Mouse (Mus musculus): ENCODE data around the gene Fam171a2.

Gene Fam171a2

DNA sequence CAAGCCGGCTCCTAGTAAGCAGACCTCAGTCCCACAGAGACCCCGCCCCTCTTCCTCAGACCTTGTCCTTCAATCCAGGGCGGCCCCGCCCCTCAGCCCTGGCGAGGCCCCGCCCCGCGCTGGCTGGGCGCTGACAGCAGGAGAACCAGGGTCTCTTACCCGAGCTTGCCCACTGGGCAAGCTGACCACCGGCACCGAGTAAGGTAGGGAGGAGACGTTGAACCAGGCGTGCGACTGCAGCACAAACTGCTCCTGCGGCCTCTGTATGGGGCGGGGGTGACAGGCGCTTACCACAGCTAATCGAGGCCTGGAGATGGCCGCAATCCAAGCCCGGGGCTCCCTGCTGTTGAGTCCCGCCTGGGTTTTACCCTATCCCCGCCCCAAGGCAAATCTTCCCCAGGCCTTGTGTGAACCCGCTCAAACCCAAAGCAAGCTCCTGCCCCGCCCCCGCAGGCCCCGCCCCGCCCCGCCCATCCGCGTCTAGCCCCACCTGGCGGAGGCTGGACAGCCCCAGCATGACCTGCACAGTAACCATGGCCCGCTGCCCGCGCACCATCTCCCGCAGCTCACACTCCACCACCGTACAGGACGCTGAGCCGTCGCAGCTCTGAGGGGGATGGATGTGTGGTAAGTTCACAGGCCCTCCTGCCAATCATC lies 8.4 kb upstream of the Fam171a2 start:
- DNase-seq (ENCODE audit: low spot score in 2 of 2), result peak in 1 of 2 experiments; percentile 59

DNA sequence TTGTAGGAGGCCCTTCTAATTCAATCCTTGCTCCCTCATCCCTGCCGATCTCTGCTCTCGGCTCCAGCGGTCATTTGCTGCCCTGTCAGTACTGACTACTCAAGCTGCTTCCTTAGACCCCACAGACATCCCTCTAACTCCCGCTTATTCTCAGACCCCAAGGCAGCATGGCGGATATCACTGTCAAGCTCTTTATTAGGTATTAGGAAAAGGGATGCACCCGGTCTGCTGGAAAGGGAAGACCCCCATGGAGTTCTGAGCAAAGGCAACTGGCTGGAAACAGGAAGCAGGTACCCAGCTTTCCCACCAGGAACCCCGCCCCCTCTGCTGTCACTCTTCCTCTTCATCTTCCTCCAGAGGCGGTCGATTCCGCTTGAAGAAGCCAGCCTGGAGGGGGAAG lies 5.6 kb upstream of the Fam171a2 start:
- no peak for DNase-seq (ENCODE audit: low spot score in 2 of 2)

DNA sequence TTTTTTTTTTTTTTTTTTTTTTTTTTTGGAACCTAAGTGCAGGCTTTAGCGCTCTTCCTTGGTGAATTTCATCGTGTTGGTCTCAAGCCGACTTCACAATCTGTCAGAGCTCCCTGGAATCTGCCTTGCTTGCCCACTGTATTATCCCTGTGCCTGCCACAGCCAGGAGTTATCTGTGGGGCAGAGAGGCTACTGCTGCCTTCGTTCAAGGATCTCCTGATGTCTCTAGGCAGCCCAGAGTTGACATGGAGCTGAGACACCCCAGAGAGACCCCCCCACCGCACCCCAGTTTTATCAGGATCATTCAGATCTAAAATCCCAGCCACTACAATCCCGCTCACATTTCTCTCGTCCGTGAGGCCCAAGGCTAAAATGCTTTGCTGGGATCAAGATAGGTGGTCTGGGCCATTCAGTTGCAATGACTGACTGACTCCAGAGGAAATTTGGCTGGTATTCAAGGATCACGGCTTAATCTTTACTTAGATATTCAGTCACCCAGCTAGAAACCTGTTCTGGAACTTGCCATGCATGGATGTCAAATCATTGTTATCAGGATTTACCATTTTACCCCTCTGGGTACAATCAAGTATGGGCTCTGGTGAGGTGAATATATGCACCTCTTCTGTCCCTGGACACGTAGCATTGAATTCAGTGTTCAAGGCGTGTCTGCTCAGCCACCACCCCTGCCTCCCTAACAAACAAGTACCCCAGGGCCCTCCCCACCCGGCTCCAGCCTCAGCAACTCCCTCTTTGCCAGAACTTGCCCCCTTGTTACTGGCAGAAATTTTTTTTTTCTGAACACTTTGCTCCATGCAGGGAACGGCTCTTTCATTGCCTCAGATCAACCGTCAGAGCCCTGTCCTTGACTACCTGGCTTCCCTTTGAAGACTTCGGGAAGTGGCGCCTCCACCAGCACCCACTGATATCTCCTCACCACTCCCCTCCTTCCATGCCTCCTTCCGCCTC lies 1.8 kb upstream of the Fam171a2 start:
- no peak for DNase-seq (ENCODE audit: low spot score in 2 of 2)

DNA sequence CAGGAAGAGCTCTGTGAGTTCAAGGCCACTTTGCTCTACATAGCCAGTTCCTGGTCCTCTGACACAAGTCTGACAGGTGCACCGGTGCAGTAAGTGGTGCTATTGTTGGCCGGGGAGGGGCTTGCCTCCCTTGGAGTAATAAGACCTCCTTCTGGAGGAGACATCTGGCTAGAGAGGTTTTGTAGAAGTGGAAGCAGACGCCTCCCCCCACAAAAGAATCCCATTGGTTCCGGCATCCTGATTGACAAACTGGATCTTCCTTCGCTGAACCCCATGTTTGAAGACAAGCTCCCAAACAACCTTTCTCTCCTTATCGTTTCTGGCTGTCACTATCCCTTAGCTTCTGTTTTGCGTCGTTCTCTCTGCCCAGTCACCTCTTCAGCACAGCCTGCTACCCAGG lies 845 bp upstream of the Fam171a2 start:
- no peak for DNase-seq (ENCODE audit: low spot score in 2 of 2)

DNA sequence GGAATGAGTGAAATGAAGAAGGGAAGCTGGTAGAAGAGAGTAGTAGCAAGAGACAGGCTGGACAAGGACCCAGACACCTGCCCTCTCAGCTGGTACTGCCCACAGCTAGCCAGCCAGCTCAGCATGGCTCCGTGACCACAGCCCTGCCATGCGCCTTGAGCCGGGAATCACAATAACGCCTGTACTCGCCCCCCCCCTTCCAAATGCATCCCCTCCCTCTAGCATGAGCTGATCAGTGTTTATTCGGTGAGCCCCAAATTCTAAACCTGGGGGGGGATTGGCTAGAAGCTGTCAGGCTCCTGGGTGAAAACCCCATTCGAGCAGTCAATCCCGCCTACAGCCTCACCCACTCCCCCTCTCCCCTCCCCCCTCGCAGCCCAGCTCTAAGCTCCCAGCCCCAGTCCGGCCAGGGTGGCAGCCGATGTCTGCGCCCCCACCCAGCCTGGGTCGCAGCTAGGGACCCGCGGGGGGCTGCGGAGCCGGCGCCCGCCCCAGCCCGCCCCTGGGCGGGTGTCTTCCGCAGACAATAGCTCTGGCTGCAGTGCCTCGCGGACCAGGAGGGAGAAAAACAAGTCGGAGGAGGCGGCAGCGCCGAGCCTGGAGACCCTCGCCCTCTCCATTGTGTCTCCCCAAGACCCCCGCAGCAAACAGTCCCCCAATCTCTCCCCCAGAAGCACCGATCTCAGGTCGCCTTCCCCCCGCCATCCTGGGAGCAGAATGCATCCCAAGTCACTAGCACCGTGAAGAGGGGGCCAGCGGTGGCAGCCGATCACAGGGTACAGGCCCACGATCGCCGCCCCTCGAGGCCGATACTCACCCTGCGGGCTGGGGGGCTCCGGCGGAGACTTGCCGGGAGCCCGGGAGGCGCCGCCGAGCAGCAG lies 661 bp downstream of the Fam171a2 start:
- peak in 1 of 2 experiments; percentile 23 for DNase-seq (ENCODE audit: low spot score in 2 of 2)

DNA sequence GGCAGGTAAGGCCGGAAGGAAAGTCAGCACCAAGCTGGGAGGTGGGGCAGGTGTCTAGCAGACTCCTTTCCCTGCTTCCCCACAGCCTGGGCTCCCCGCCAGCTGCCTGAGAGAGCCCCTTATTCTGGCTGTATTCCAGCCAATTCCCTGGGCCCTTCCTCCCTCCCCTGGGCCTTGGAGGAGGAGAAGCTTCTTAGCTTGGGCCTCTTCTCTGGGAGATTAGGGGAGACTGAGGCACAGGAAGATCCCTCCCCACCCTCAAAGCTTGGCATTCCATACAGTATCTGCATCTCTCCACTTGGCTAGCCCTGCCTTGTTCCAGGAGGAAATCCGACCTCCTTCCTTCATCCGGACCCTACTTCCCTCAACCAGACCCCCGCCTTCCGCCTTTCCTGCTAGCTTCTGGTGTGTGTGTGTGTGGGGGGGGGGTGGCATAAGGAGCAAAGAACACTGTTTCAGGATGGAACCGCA lies 1.6 kb downstream of the Fam171a2 start:
- no peak for DNase-seq (ENCODE audit: low spot score in 2 of 2)

DNA sequence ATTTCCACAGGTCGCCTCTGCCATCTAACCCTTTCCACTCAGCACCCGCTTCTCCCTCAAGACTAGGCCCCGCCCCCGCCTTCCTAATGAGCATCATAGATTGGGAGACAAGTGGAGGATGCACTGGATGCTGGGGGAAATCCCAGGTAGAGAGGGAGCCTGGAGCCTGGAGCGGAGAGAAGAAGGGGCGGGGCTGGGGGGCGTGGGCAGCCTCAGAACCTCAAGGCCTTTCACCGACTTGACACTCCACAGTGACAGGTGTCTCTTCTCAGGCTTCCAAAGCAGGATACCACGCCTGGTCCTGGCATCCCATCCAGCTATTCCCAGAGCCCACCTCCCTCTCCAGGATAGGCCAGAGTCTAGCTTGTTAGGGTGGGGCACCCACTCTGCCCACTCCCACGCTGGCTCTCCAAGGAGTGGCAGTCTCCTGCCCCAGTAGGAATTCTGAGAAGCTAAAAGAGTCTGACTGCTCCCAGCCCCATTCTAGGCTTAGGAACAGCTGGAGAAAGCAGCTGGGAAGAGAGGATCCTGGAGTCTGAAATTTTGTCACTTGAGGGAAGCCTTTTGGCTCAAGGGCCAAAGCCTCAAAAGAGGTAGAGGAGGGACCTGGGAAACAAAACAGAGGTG lies 2.1 kb downstream of the Fam171a2 start:
- no peak for DNase-seq (ENCODE audit: low spot score in 2 of 2)

DNA sequence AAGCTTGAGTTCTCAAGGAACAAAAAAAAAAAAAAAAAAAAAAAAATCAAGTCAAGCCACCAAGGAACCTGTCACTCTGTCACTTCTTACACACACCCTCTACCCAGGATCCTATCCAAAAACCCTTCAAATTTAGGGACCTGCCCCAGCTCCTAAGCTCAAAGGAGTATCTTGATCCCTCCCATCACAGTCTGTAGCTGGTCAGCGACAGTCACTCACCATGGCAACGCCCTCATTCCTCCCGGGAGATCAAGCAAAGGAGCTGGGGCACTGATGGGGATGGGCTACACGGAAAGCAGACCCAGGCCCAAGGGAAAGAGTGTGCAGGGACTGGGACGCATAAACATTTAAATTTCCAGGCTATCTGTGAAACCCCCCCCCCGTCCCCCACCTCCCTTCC lies 2.7 kb downstream of the Fam171a2 start:
- no peak for DNase-seq (ENCODE audit: low spot score in 2 of 2)

DNA sequence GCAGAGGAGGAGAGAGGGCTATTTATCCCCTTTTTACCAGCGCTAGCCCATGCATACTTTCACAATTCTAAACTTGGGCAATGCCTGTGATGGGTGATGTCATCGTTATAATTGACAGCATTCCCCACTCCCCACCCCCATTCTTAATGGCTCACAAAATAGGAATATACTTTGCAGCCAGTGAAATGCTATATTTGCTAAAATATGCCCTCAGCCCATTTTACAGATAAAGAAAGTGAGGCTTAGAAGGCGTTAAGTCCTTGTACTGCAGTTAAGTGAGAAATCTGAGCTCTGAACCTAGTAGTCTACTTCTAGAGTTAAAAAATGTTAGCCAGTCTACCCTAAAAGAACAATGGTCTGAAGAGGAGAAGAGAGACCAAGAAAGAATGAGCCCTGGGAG lies 3.2 kb downstream of the Fam171a2 start:
- no peak for DNase-seq (ENCODE audit: low spot score in 2 of 2)

DNA sequence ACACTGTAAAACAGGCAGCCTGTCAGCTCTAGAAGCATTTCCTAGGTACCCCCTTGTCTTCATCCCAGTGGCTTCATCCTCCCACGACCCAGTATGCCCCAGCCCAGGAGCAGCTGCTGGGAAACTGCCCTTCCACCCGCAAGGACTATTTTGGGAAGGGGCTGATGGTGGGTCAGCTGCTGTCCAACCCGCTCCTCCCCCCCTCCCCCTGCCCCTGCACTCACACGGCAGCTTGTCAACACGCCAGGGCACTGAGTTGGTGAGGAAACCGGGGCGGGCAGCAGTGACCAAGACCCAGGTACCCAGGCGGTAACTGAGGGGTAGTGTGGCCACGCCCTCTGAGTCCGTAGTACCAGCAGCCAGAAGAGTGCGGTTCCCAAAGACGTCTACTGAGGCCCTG lies 3.7 kb downstream of the Fam171a2 start:
- DNase-seq (ENCODE audit: low spot score in 2 of 2), result no peak

DNA sequence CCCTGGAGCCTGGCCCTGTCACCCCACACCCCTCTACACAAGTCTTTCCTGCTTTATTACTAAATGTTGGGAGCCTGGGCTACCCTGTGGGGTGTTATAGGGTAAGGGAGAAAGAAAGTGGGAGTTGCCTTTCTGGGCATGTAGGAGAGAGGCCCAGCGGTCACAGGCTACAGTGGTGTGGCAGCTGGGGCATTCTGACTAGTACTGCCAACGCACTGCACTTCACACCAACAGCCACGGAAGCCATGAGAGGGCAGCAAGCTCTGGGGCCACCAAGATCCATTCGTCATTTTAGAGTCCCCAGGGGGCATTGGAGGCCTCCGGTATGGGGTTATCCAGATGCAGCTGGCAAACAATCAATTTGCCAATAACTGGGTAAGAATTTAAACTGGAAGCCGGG lies 5.4 kb downstream of the Fam171a2 start:
- no peak for DNase-seq (ENCODE audit: low spot score in 2 of 2)

DNA sequence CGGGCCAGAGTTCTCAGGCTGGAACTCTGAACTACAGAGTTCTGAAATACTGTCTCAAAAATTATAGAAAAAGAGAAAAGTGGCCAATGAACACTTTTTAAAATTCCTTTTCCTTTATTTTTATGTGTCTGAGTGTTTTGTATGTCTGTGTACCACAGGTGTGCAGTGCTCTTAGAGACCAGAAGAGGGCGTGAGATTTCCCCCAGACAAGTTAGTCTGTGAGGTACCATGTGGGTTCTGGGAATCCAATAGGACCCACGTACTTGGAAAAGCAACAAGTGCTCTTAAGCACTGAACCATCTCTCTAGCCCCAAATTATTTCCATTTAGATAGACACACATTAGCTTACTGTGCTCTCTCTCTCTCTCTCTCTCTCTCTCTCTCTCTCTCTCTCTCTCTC lies 6.0 kb downstream of the Fam171a2 start:
- DNase-seq (ENCODE audit: low spot score in 2 of 2), result no peak

DNA sequence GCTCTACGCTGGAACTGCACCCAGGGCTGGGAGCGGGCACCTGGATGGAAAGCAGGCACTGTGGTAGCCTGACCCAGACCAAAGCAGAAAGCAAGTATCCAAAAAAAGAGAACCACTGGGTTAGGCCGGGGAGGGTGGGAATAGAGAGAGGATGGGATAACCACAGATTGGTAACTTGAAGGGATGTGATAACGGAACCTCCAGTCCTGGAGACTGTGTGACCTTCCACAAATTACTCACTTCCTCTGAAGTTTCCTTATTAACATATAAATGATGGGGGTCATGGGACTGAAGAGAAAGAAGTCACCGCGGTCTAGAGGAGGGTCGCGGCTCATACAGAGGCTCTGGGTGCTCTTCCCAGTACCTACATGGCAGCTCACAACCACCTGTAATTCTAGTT lies 7.2 kb downstream of the Fam171a2 start:
- no peak for DNase-seq (ENCODE audit: low spot score in 2 of 2)

DNA sequence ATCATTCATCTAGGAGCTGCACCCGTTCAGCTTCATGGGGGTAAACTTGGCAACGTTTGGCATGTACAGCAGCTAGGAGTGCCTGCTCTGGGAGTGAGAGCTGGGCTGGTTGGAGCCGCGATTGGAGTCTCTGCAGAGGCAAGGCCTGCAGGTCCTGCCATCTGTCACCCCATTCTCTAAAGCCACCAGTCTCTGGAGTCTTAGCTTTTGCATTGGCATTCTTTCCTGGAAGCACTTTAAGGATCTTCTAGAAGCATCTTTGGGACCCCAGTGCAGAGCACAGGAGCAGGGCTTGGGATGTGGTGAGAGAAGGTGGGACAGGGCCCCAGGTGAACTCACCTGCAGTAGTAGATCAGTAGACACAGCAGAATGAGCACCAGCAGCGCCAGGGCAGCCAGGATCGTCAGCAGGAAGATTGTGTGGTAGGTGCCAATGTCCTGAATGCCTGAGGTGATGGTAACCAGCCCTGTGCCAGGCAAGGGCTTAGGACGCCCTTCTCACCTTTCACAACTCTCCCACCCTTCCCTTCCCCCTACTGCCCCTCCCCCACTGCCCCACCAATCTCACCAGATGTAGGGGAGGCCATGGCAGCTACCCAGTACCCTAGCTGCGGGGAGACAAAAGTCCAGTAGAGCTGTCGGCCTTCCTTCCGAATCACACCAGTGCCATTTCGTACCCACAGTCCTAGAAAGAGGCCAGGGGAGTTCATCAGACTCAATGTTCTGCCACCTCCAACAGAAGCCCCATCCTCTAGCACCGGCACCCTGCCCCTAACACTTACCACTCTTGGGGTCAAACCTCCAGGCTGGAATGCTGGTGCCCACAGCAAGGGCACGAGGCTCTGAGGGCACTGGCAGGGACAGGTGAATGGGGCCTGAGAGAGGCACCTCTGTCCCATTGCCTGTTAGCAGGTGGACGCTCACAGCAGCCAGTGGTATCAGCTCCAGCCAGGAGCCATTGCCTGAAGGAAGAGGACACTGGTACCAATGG lies 8.1 kb downstream of the Fam171a2 start:
- DNase-seq (ENCODE audit: low spot score in 2 of 2), result no peak

DNA sequence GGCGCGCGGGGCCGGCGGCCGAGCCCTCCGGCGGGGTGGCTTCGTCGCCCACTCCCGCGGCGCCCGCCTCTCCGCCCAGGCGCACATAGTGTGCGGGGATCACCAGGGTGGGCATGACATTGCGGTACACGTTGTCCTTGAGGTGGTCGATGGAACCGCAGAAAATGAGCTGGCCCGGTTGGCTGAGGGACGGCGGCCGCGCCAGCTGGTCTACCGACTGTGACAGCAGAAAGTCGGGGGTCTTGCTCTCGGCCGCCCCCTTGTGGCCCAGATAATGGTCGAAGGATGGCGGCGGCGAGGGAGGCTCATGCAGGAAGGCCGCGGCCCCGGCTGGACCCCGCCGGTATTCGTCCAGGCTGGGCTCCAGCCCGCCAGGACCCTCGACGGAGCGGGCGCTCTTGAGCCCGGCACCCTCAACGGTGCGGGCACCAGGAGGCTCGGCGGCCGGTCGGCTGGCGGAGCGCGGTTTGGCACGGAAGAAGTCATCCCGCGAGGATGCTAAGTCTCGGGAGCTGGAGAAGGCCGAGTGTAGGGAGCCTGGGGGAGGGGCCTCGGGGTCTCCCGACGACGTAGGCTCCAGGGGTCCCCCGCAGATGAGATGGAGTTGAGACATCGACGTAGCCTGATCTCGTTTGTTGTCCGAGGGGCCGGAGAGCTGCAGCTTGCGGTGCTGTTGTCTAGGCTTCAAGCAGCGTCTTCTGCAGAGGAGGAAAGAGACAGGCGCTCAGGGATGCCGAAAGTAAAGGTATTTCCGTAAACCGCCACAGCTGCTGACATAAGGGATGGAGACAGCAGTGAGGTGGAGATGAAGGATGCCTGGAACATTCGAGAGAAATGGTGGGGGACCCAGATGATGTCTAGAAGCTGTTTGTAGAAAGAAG lies 9.0 kb downstream of the Fam171a2 start:
- DNase-seq (ENCODE audit: low spot score in 2 of 2), result peak; percentile 60 to 83

DNA sequence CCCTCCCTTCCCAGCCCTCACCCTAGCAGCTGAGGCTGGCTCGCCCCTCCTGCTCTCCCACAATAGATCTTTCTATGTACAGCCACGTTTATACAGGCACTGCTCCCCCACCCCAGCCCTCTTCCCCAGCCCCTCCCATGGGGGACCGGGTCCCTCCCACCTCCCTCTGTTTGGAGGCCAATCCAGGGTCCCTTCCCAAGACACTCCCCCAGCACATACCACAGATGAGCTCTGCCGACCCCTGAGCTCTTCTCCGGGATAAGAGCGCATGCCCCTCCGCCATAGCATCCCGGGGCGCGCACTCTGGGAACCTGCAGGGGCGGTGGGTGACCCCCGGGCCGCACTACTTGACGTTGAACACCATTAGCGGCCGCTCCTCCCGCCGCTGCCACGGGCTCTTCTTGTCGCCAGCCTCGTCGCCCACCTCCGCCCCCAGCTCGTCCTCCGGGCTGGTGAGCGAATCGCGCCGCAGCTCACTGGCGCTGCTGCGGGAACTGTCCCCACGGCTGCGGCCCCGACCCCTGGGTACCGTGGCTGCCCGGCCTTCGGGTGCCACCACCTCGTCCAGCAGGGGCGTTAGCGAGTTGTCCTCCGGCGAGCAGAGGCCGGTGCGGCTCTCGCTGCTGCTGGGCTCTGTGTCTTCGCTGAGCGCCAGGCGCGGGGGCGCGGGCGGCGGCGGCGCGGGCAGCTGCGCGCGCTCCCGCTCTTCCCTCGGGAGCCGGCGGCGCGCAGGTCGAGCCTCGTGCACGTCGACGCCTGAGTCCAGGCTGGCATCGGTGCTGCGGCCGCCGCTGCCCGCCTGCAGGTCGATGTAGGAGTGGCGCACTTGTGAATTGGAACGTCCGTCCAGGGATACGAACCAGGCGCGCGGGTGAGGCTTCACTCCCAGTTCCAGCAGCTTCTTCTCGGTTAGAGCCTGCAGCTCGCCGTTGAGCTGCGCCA lies 10.1 kb downstream of the Fam171a2 start:
- peak in 1 of 2 experiments; percentile 57 for DNase-seq (ENCODE audit: low spot score in 2 of 2)

DNA sequence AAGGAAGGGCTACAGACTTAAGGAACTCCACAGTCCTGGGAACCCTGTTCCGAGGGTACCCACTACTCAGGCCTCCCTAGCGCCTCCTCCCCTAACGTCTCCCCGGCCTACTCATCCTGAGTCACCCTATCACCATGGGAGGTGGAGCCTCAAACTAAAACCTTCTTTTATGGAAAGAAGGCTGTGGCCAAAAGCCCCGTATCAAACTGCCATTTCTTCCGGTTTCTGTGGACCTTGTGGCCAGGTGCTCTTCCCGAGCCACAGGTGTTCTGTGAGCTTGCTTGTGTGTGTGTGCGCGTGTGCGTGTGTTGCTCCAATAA lies 11.1 kb downstream of the Fam171a2 start:
- DNase-seq (ENCODE audit: low spot score in 2 of 2), result no peak

DNA sequence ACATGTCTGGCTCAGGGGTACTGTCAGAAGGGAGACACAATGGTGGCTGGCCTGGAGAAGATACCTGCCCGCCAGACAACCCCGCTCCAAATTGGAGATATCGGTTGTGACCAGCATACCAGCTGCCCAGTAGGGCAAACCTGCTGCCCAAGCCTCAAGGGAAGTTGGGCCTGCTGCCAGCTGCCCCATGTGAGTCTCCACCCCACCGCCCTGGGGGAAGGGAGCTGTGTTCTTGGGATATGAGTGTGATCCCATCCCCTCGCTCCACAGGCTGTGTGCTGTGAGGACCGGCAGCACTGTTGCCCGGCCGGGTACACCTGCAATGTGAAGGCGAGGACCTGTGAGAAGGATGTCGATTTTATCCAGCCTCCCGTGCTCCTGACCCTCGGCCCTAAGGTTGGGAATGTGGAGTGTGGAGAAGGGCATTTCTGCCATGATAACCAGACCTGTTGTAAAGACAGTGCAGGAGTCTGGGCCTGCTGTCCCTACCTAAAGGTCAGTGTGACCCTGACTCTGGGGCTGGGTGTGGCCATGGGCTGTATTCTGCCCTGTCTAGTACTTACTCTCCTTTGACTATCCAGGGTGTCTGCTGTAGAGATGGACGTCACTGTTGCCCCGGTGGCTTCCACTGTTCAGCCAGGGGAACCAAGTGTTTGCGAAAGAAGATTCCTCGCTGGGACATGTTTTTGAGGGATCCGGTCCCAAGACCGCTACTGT lies 11.6 kb downstream of the Fam171a2 start:
- DNase-seq (ENCODE audit: low spot score in 2 of 2), result no peak

Measured in spleen, postnatal 10 days (tissue).